Mouse (Mus musculus): ENCODE results near the gene Ptpru. TPM values are rescaled to one million over a fixed set of nuclear protein-coding genes. Genes with fewer than 3 reads are reported as not detected.

Gene Ptpru
- polyA plus RNA-seq, 2 experiments = 13.3 to 22.5 TPM

DNA sequence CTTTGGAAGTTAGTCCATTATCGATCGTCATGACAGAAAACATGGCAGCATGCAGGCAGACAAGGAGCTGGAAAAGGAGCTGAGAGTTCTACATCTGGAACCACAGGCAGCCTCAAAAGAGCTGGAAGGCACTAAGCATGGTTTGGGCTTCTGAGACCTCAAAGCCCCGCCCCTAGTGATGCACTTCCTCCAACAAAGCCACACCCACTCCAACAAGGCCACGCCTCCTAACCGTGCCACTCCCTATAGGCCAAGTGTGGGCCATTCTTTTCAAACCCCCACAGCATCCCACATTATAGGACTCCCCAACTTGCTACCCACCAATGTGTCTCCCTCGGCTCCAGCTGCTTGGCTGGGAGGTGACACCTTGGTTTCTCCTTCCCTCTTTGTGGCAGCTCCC is 88.3 kb downstream of the Ptpru start:
- H3K27me3 ChIP-seq (ENCODE audit: control insufficient read depth, insufficient read depth, low read length) = no peaks in the 10 kb centered on the region
- no peak for TF ChIP-seq POLR2A (IDR thresholded peaks at IDR 0.05; ENCODE audit: borderline replicate concordance, extremely low read depth, insufficient read depth, insufficient read length)
- ATAC-seq (ENCODE audit: low FRiP score, low read depth) = no peak
- no peaks in the 10 kb centered on the region for H3K9me3 ChIP-seq (ENCODE audit: control insufficient read depth, low read length)
- no peak overlapping the region for H3K4me2 ChIP-seq (replicated peaks; ENCODE audit: low read depth, low read length, severe bottlenecking)
- H3K36me3 ChIP-seq (ENCODE audit: control insufficient read depth, insufficient read depth, low read length) = no peaks in the 10 kb centered on the region
- H3K4me3 ChIP-seq (replicated peaks; ENCODE audit: low read length) = no peak overlapping the region
- 81% methylated on average over 6 of the region's 6 CpGs for WGBS
- H3K27ac ChIP-seq (replicated peaks; ENCODE audit: low read depth, low read length) = no peak overlapping the region
- H3K4me1 ChIP-seq (ENCODE audit: control insufficient read depth, insufficient read depth, low read length) = peaks cover 4% of the 10 kb centered on the region; the same call in 1 of the 2 replicates
- DNase-seq (ENCODE audit: low spot score) = no peak
- H3K9ac ChIP-seq (ENCODE audit: low read depth, low read length, severe bottlenecking) = no peak overlapping the region

DNA sequence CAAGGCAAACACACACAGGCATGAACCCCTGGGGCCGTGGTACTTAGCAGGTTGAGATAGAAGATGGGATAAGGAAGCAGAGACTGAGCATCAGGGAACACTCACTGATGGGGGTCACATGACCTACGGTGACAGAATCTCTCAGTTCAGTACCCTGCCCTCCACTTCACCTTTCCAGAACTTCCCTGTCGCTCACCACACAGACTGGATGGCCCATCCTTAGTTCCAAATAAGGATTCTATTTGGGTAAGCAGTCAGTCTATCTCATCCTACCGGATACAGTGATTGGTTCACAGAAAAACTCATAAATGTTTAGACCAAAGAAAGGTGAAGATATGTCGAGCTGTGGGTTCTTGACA is 93.4 kb downstream of the Ptpru start:
- no peak overlapping the region for H3K9ac ChIP-seq (ENCODE audit: low read depth, low read length, severe bottlenecking)
- no peak overlapping the region for H3K4me3 ChIP-seq (replicated peaks; ENCODE audit: low read length)
- no peak overlapping the region for H3K27ac ChIP-seq (replicated peaks; ENCODE audit: low read depth, low read length)
- no peak for ATAC-seq (ENCODE audit: low FRiP score, low read depth)
- no peaks in the 10 kb centered on the region for H3K27me3 ChIP-seq (ENCODE audit: control insufficient read depth, insufficient read depth, low read length)
- DNase-seq (ENCODE audit: low spot score) = no peak
- no peaks in the 10 kb centered on the region for H3K9me3 ChIP-seq (ENCODE audit: control insufficient read depth, low read length)
- peaks cover 7% of the 10 kb centered on the region; the same call in 1 of the 2 replicates for H3K4me1 ChIP-seq (ENCODE audit: control insufficient read depth, insufficient read depth, low read length)
- H3K36me3 ChIP-seq (ENCODE audit: control insufficient read depth, insufficient read depth, low read length) = no peaks in the 10 kb centered on the region
- 84% methylated on average over 5 of the region's 5 CpGs for WGBS
- H3K4me2 ChIP-seq (replicated peaks; ENCODE audit: low read depth, low read length, severe bottlenecking) = no peak overlapping the region
- TF ChIP-seq POLR2A (IDR thresholded peaks at IDR 0.05; ENCODE audit: borderline replicate concordance, extremely low read depth, insufficient read depth, insufficient read length) = no peak

DNA sequence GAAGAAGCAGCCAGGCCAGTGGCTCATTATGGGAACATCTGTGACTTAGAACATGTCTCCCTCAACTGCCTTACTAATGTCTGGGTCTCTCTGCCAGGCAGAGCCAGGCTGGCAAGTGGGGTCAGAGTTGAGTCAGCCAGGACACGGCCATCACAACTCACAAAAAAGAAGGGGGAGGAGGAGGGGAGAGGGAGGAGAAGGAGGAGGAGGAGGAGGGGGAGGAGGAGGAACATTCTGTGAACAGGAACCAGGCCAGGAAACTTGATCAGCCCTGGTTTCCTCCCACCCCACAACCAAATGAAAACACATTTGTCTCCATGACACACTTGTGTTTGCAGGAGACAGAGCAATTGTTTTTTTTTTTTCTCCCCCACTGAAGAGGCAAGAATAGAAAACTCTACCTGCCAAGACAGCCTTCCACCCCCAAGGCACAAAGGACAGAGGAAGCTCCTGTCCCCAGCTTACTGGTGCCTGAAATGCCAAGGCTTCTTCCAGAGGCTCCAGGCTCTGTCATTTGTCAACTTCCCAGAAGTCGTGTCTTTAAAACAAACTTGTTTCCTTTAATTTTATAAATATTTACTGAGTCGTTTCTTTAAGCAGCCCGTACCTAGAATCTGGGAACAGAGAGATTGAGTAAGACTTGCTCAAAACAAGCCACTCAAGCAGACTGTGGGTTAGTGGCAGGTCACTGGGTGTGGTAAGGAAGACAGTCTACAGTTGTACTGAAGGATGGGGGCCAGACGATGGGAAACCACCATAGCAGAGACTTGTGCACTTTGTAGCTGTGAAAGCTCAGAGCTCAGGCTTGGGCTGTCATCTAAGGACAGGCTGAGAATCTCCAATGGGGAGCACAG is 94.0 kb downstream of the Ptpru start:
- DNase-seq (ENCODE audit: low spot score) = peak; percentile 60
- no peak for ATAC-seq (ENCODE audit: low FRiP score, low read depth)

DNA sequence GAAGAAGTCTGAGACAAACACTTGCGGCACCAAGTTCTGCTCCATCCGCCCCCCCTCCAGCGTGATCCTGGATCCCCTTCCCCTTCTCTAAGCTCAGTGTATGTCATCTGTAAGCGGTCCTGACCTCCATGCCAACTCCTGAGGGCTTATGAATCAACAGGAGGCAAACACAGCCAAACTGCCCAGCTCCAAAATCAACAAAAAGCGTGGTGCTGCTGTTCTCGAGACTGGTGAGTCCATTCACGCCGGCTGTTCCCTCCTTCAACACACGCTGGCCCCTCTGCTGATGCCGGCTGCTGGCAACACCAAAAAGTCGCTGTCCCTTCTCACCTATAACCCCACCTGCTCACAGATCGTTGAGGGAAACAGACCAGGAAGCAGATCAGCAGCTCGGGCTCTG is 95.1 kb downstream of the Ptpru start:
- DNase-seq (ENCODE audit: low spot score) = no peak
- no peak overlapping the region for H3K9ac ChIP-seq (ENCODE audit: low read depth, low read length, severe bottlenecking)
- no peak overlapping the region for H3K27ac ChIP-seq (replicated peaks; ENCODE audit: low read depth, low read length)
- TF ChIP-seq POLR2A (IDR thresholded peaks at IDR 0.05; ENCODE audit: borderline replicate concordance, extremely low read depth, insufficient read depth, insufficient read length) = no peak
- no peaks in the 10 kb centered on the region for H3K36me3 ChIP-seq (ENCODE audit: control insufficient read depth, insufficient read depth, low read length)
- H3K9me3 ChIP-seq (ENCODE audit: control insufficient read depth, low read length) = no peaks in the 10 kb centered on the region
- H3K4me2 ChIP-seq (replicated peaks; ENCODE audit: low read depth, low read length, severe bottlenecking) = no peak overlapping the region
- no peak overlapping the region for H3K4me3 ChIP-seq (replicated peaks; ENCODE audit: low read length)
- H3K4me1 ChIP-seq (ENCODE audit: control insufficient read depth, insufficient read depth, low read length) = peaks cover 7% of the 10 kb centered on the region; the same call in 1 of the 2 replicates
- no peak for ATAC-seq (ENCODE audit: low FRiP score, low read depth)
- no peaks in the 10 kb centered on the region for H3K27me3 ChIP-seq (ENCODE audit: control insufficient read depth, insufficient read depth, low read length)
- 72% methylated on average over 13 of the region's 13 CpGs for whole genome bisulfite sequencing

More for the DNA sequence above, 94.0 kb downstream of the Ptpru start:
- no peaks in the 10 kb centered on the region for H3K9me3 ChIP-seq (ENCODE audit: control insufficient read depth, low read length)
- no peak overlapping the region for H3K4me2 ChIP-seq (replicated peaks; ENCODE audit: low read depth, low read length, severe bottlenecking)
- no peak overlapping the region for H3K4me3 ChIP-seq (replicated peaks; ENCODE audit: low read length)
- no peaks in the 10 kb centered on the region for H3K36me3 ChIP-seq (ENCODE audit: control insufficient read depth, insufficient read depth, low read length)
- H3K27ac ChIP-seq (replicated peaks; ENCODE audit: low read depth, low read length) = 0 out of 2 replicates have a peak overlapping the region, but pooled peaks have one; percentile 26
- H3K9ac ChIP-seq (ENCODE audit: low read depth, low read length, severe bottlenecking) = no peak overlapping the region
- H3K27me3 ChIP-seq (ENCODE audit: control insufficient read depth, insufficient read depth, low read length) = no peaks in the 10 kb centered on the region
- WGBS = 24% methylated on average over 5 of the region's 5 CpGs
- H3K4me1 ChIP-seq (ENCODE audit: control insufficient read depth, insufficient read depth, low read length) = peaks cover 7% of the 10 kb centered on the region; the same call in 1 of the 2 replicates
- TF ChIP-seq POLR2A (IDR thresholded peaks at IDR 0.05; ENCODE audit: borderline replicate concordance, extremely low read depth, insufficient read depth, insufficient read length) = no peak

DNA sequence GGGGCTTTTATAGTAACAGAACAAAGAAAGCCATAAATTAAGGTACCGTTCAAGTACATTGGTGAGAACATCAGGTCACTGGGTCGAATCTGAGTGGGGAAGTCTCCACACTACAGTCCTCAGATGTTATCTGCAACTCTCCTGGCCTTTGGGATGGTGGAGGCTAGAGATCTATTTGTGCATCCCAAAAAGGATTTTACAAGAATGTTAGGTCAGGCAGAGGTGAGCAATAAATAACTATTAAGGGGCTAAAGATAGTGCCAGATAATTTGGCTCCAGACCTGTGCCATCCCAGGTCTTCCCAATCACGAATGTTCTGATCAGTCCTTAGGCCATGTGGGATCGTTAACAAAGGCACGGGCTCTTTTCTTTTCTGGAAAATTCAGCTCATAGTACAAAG is 97.5 kb downstream of the Ptpru start:
- H3K4me3 ChIP-seq (replicated peaks; ENCODE audit: low read length) = no peak overlapping the region
- ATAC-seq (ENCODE audit: low FRiP score, low read depth) (no peak), DNase-seq (ENCODE audit: low spot score) (no peak)
- TF ChIP-seq POLR2A (IDR thresholded peaks at IDR 0.05; ENCODE audit: borderline replicate concordance, extremely low read depth, insufficient read depth, insufficient read length) = no peak
- H3K9me3 ChIP-seq (ENCODE audit: control insufficient read depth, low read length) = no peaks in the 10 kb centered on the region
- no peak overlapping the region for H3K4me2 ChIP-seq (replicated peaks; ENCODE audit: low read depth, low read length, severe bottlenecking)
- H3K27ac ChIP-seq (replicated peaks; ENCODE audit: low read depth, low read length) = no peak overlapping the region
- H3K27me3 ChIP-seq (ENCODE audit: control insufficient read depth, insufficient read depth, low read length) = no peaks in the 10 kb centered on the region
- no peaks in the 10 kb centered on the region for H3K36me3 ChIP-seq (ENCODE audit: control insufficient read depth, insufficient read depth, low read length)
- peaks cover 7% of the 10 kb centered on the region; the same call in 1 of the 2 replicates for H3K4me1 ChIP-seq (ENCODE audit: control insufficient read depth, insufficient read depth, low read length)
- WGBS = 56% methylated on average over 5 of the region's 5 CpGs
- no peak overlapping the region for H3K9ac ChIP-seq (ENCODE audit: low read depth, low read length, severe bottlenecking)
